Mouse (Mus musculus) spleen, postnatal 14 days (tissue): ENCODE data around the gene Dnajb14.
"Not testable (repeated sequence)": the region's sequence is repeated elsewhere in the genome, so short reads cannot be mapped to it uniquely, and the experiment has no call there.

Experiments
- DNase-seq, 2 experiments: peaks; one replicate each; pipeline ENCODE4 v3.0.0; 2021 to 2022; ENCODE audit warnings: low spot score in 2 of 2

Dnajb14 gene

GRCm38 (mm10) chr3:137952225-137952913 is 84.9 kb downstream of the Dnajb14 start:
- DNase-seq, result no peak

- DNase-seq, result peak in 1 of 2 experiments; percentile 35
Measured at GRCm38 (mm10) chr3:137952914-137953880, 85.7 kb downstream of the Dnajb14 start.

- no peak for DNase-seq
Measured at GRCm38 (mm10) chr3:137954256-137954916, 86.9 kb downstream of the Dnajb14 start.

GRCm38 (mm10) chr3:137955560-137956081 is 88.1 kb downstream of the Dnajb14 start:
- no peak for DNase-seq

GRCm38 (mm10) chr3:137957864-137958263 is 90.4 kb downstream of the Dnajb14 start:
- DNase-seq, result no peak

GRCm38 (mm10) chr3:137958352-137958751 is 90.9 kb downstream of the Dnajb14 start:
- no peak for DNase-seq

- no peak for DNase-seq
Measured at GRCm38 (mm10) chr3:137959456-137959855, 92.0 kb downstream of the Dnajb14 start.

GRCm38 (mm10) chr3:137961736-137962385 is 94.4 kb downstream of the Dnajb14 start:
- DNase-seq, result no peak

GRCm38 (mm10) chr3:137963508-137963907 is 96.0 kb downstream of the Dnajb14 start:
- no peak for DNase-seq

GRCm38 (mm10) chr3:137964014-137964413 is 96.5 kb downstream of the Dnajb14 start:
- DNase-seq, result not testable (repeated sequence)
